Mouse (Mus musculus) brain, embryonic 14.5 days (tissue): Measurements from ENCODE around the gene Lin9.

ENCODE experiments used
- CTCF ChIP-seq: fragments of 200-500 bp; IDR thresholded peaks from 2 replicates; pipeline ENCODE4 v1.5.1; 2012; ENCODE audit warnings: inconsistent platforms, mild to moderate bottlenecking, moderate library complexity, borderline replicate concordance; ENCODE audit not compliant: insufficient read depth, insufficient read length; ENCODE audit errors: extremely low read depth
- POLR2A ChIP-seq: fragments of 200-500 bp; IDR thresholded peaks from 2 replicates; pipeline ENCODE4 v1.6.1; 2012; ENCODE audit warnings: mild to moderate bottlenecking, inconsistent platforms, borderline replicate concordance; ENCODE audit not compliant: poor library complexity, insufficient read depth, insufficient read length, severe bottlenecking; ENCODE audit errors: extremely low read depth

GRCm38 (mm10) chr1:180707368-180707767 lies 66.4 kb downstream of the Lin9 start:
- TF ChIP-seq POLR2A (no peak), CTCF (no peak)
